Mouse (Mus musculus) forebrain, embryonic 11.5 days (tissue): ENCODE results near the gene Slx4. TPM values are rescaled to one million over a fixed set of nuclear protein-coding genes. Genes with fewer than 3 reads are reported as not detected.
"Not testable (repeated sequence)": the region's sequence is repeated elsewhere in the genome, so short reads cannot be mapped to it uniquely, and the experiment has no call there.

Experiments
- ATAC-seq: fragments of 200-750 bp; cut with Nextera tagmentation; replicated peaks from 2 replicates; pipeline ENCODE4 v1.8.0; 2017; ENCODE audit warnings: moderate TSS enrichment; ENCODE audit not compliant: low FRiP score
- DNase-seq: peaks from one replicate; pipeline ENCODE4 v3.0.0-alpha.2; 2017; ENCODE audit warnings: low spot score
- H3K27ac ChIP-seq: fragments of 300-500 bp; sonication (generic); 2 replicates; pipeline ENCODE4 v1.5.1; 2014; ENCODE audit warnings: low read depth, low read length
- H3K27me3 ChIP-seq: fragments of 300-500 bp; sonication (generic); 2 replicates; pipeline ENCODE4 v1.6.1; 2014; ENCODE audit warnings: mild to moderate bottlenecking, low read length, mixed read lengths; ENCODE audit not compliant: control insufficient read depth, insufficient read depth
- H3K36me3 ChIP-seq: fragments of 300-500 bp; sonication (generic); 2 replicates; pipeline ENCODE4 v1.6.1; 2014; ENCODE audit warnings: mild to moderate bottlenecking, low read length, moderate library complexity, mixed read lengths; ENCODE audit not compliant: control insufficient read depth, insufficient read depth
- H3K4me1 ChIP-seq: fragments of 300-500 bp; sonication (generic); replicated peaks from 2 replicates; pipeline ENCODE4 v1.6.1; 2014; ENCODE audit warnings: low read length, mixed read lengths; ENCODE audit not compliant: control insufficient read depth, insufficient read depth
- H3K4me2 ChIP-seq: fragments of 300-500 bp; sonication (generic); 2 replicates; pipeline ENCODE4 v1.6.1; 2014; ENCODE audit warnings: low read depth, mild to moderate bottlenecking, low read length, moderate library complexity, mixed read lengths; ENCODE audit not compliant: severe bottlenecking
- H3K4me3 ChIP-seq: fragments of 300-500 bp; sonication (generic); 2 replicates; pipeline ENCODE4 v1.5.1; 2014; ENCODE audit warnings: low read depth, low read length
- H3K9ac ChIP-seq: fragments of 300-500 bp; sonication (generic); 2 replicates; pipeline ENCODE4 v1.6.1; 2014; ENCODE audit warnings: low read length
- H3K9me3 ChIP-seq: fragments of 300-500 bp; sonication (generic); 2 replicates; pipeline ENCODE4 v1.6.1; 2016; ENCODE audit warnings: low read length, mixed read lengths; ENCODE audit not compliant: control insufficient read depth
- WGBS: fragments of 180-500 bp; shearing (Covaris S2); extraction: QIAGEN DNeasy Blood & Tissue Kit; methylation state at CpG from one replicate; pipeline ENCODE4 v1.1.7; 2014; 5-methylcytosine and 5-hydroxymethylcytosine counted together
- polyA plus RNA-seq: library from polyadenylated mRNA; unstranded; fragments of >200 nt; fragmentation: Nextera tagmentation; extraction: Ambion mirVana; gene quantifications from 2 replicates; pipeline ENCODE4 v1.2.1, GENCODE M21; 2014

Slx4 gene
- polyA plus RNA-seq, 1 experiment from 2014 or later = 32.0 TPM

DNA sequence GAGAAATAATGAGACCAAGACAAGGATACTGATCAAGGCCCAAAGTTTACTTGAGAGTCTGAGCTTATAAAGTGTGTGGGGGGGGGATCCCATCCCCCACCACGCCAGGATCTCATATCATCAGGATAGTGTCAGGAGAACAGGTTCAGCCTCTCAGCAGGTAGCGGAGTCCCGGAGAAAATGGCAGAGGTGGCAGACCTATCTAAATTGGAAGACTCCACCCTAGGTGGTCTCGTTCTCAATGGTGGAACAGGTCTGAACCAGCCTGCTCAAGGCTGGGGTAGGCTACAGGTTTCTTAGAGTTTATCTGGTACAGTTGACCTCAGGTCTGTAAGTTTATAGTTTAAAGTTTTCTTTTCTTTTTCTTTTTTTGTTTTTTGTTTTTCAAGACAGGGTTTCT, 19.1 kb upstream of the Slx4 start:
- DNase-seq (no peak), ATAC-seq (no peak)
- WGBS = 82% methylated on average over 4 of the region's 4 CpGs
- Histone ChIP-seq H3K36me3 (no peaks in the 10 kb centered on the region), H3K27ac (no peak overlapping the region), H3K9ac (no peak overlapping the region), H3K4me1 (no peaks in the 10 kb centered on the region), H3K4me3 (no peak overlapping the region), H3K4me2 (no peak overlapping the region), H3K27me3 (no peaks in the 10 kb centered on the region), H3K9me3 (no peaks in the 10 kb centered on the region)

DNA sequence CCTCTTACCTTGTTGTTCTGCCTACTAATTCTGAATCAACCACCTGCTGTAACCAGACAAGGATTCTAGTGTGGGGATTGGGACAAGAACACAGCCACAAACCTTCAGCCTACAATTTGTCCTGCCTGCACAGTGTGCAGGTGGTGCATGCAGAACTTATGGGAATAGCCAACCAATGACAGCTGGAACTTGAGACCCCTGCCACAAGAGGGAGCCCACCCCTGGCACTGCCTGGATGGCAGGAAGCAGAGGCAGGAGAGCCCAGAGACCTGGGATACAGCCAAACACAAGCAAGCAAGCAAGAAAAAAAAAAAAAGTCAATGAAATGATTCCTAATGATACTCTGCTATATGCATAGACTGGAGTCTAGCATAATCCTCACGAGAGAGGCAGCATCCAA, 17.7 kb upstream of the Slx4 start:
- no peaks in the 10 kb centered on the region for H3K4me1 ChIP-seq
- no peak overlapping the region for H3K4me3 ChIP-seq
- no peak overlapping the region for H3K4me2 ChIP-seq
- DNase-seq (no peak), ATAC-seq (no peak)
- no peaks in the 10 kb centered on the region for H3K36me3 ChIP-seq
- H3K27me3 ChIP-seq = no peaks in the 10 kb centered on the region
- WGBS = 74% methylated on average over 1 of the region's 1 CpGs
- H3K9me3 ChIP-seq = no peaks in the 10 kb centered on the region
- H3K9ac ChIP-seq = no peak overlapping the region
- H3K27ac ChIP-seq = no peak overlapping the region

GRCm38 (mm10) chr16:4017466-4017865, 13.9 kb upstream of the Slx4 start:
- H3K36me3 ChIP-seq, H3K4me3 ChIP-seq, H3K4me1 ChIP-seq, DNase-seq, H3K9ac ChIP-seq, H3K4me2 ChIP-seq, ATAC-seq, H3K27me3 ChIP-seq, H3K9me3 ChIP-seq, H3K27ac ChIP-seq: not testable (repeated sequence)
- 81% methylated on average over 6 of the region's 6 CpGs for WGBS

DNA sequence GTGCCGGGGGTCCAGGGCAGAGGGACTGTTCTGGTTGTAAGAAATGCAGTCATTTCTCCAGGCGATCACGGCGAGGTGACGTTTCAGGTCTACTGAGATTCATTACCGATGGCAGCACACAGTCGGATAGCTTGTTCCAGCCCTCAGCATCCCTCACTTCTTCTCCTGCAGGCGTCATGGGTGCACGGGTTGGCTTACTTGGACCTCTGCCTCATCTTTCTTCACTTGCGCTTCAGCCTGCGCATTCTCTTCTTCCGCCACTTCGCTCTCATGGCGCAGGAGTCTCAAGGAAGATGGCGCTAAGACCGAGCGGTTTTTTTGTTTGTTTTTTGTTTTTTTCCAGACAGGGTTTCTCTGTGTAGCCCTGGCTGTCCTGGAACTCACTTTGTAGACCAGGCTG, 13.2 kb upstream of the Slx4 start:
- ATAC-seq, H3K27ac ChIP-seq: not testable (repeated sequence)
- 78% methylated on average over 17 of the region's 17 CpGs for WGBS

DNA sequence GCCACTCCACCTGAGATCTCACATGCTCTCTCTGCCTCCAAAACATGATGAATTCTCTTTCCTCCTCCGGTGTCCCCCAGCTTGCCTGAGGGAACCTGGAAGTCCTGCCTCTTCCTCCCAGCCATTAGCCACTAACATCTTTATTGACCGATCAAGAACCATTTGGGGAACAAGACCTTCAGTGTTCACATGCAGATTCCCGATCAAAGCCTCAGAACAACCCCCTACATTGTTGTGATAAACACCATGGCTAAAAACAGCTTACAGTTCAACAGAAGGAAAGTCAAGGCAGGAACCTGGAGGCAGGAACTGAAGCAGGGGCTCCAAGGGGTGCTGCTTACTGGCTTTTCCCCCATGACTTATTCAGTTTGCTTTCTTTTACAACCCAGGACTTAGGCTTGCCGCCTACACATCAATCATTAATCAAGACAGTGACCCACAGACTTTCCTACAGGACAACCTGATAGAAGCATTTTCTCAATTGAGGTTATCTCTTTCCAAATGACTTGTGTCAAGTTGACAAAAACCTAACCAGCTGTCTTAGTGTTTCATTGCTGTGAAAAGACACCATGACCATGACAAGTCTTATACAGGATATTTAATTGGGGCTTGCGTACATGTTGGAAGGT, 10.6 kb upstream of the Slx4 start:
- Histone ChIP-seq H3K4me3 (no peak overlapping the region), H3K9ac (no peak overlapping the region), H3K4me1 (no peaks in the 10 kb centered on the region), H3K36me3 (no peaks in the 10 kb centered on the region), H3K4me2 (no peak overlapping the region), H3K27me3 (no peaks in the 10 kb centered on the region), H3K9me3 (no peaks in the 10 kb centered on the region), H3K27ac (no peak overlapping the region)
- no peak for DNase-seq
- no peak for ATAC-seq
- WGBS = 78% methylated on average over 5 of the region's 5 CpGs

More for the DNA sequence above, 13.2 kb upstream of the Slx4 start:
- H3K9ac ChIP-seq, H3K4me3 ChIP-seq, H3K36me3 ChIP-seq, H3K4me2 ChIP-seq, H3K27me3 ChIP-seq, DNase-seq, H3K9me3 ChIP-seq, H3K4me1 ChIP-seq: not testable (repeated sequence)

- ATAC-seq = no peak
- Histone ChIP-seq H3K4me2 (no peak overlapping the region), H3K27me3 (no peaks in the 10 kb centered on the region), H3K36me3 (no peaks in the 10 kb centered on the region), H3K4me1 (no peaks in the 10 kb centered on the region), H3K4me3 (no peak overlapping the region), H3K9ac (no peak overlapping the region), H3K9me3 (no peaks in the 10 kb centered on the region), H3K27ac (no peak overlapping the region)
- DNase-seq = no peak
- 68% methylated on average over 4 of the region's 4 CpGs for WGBS
These were observed 9.5 kb upstream of the Slx4 start for GRCm38 (mm10) chr16:4012882-4013570.

DNA sequence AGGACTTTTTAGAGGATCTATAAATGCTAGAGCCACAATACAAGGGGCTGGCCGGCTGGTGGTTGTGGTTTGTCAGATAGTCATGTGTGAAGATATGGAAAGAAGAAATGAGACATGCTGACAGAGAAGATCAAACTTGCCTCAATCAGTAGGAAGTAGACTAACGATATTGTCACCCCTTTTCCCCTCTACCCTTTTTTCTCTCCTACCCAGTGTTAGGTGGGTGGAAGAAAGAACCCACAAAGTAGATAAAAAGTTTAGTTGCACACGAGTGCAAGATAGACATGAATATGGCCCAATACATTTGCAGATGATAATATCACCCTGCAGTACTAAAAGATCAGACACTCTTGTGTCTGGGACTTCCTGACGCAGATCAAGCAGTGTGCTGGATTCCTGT, 15.2 kb downstream of the Slx4 start:
- Histone ChIP-seq H3K9ac (no peak overlapping the region), H3K27ac (no peak overlapping the region), H3K4me3 (no peak overlapping the region), H3K36me3 (peaks cover 12% of the 10 kb centered on the region), H3K27me3 (no peaks in the 10 kb centered on the region), H3K9me3 (no peaks in the 10 kb centered on the region), H3K4me2 (no peak overlapping the region), H3K4me1 (no peaks in the 10 kb centered on the region)
- ATAC-seq (no peak), DNase-seq (no peak)
- WGBS = 91% methylated on average over 4 of the region's 4 CpGs

DNA sequence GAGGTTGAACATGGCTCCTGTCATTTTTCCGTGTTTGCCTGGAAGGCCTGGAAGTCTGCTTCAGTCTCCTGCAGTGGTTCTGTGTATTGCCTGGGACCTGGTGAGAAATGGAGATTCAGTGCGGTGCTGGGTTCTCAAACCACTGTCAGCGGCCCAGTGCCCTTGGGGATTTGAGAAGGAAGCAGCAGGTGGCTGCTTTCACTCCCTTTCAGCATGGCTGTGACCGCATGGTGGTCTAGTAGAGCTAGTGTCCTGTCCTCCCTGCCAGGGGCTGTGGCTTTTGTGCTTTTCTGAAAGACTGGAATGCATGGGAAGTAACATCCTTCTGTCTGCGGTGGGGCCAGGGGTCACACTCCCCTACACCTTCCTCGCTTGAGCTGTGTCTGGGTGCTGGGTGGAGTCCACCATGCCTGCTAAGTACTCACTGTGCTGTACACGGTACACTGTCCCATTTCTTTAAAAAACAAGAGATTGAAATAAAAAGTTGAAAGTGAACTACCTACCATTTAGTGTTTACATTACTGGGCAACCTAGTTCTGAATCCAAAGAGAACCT, 20.3 kb downstream of the Slx4 start:
- Histone ChIP-seq H3K36me3 (peaks cover 9% of the 10 kb centered on the region; the same call in 1 of the 2 replicates), H3K4me3 (no peak overlapping the region), H3K4me2 (no peak overlapping the region), H3K4me1 (no peaks in the 10 kb centered on the region), H3K9me3 (no peaks in the 10 kb centered on the region), H3K27me3 (no peaks in the 10 kb centered on the region), H3K27ac (no peak overlapping the region), H3K9ac (no peak overlapping the region)
- 49% methylated on average over 7 of the region's 7 CpGs for WGBS
- no peak for ATAC-seq
- no peak for DNase-seq

DNA sequence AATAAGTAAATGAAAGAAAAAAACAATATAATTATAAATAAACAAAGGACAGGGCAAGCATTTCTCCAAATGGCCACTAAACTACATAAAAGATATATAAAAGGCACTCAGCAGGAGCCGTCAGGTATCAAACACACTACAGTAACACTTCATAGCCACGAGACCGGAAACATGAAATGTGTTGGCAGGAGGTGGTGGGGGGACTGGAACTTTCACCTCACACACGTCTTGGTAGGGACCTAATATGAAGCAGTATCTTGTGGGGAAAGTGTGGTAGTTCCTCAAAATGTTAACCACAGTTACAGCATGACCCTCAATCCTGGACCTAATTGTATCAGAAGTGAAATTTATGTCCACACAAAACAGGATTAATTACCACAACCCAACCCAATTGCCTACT, 21.4 kb downstream of the Slx4 start:
- H3K36me3 ChIP-seq = peaks cover 9% of the 10 kb centered on the region; the same call in 1 of the 2 replicates
- DNase-seq (no peak), ATAC-seq (no peak)
- H3K4me1 ChIP-seq = no peaks in the 10 kb centered on the region
- no peaks in the 10 kb centered on the region for H3K27me3 ChIP-seq
- no peak overlapping the region for H3K27ac ChIP-seq
- H3K9me3 ChIP-seq = no peaks in the 10 kb centered on the region
- H3K9ac ChIP-seq = no peak overlapping the region
- WGBS = 95% methylated on average over 4 of the region's 4 CpGs
- H3K4me3 ChIP-seq = no peak overlapping the region
- H3K4me2 ChIP-seq = no peak overlapping the region
